Mouse (Mus musculus) liver, adult 2 months (tissue): ENCODE measurements at regions not wholly inside any gene's neighbourhood (a gene's known extent, or its start where the extent isn't known, plus 50 kb on each side); places are given as distances from the start of the nearest gene placed in this dataset.

Experiments
- DNase-seq: peaks from one replicate; pipeline ENCODE4 v3.0.0-alpha.2; 2011; ENCODE audit warnings: low read depth, low spot score; ENCODE audit errors: extremely low read depth
- H3K27ac ChIP-seq: fragments of 200-500 bp; replicated peaks from 2 replicates; pipeline ENCODE4 v1.5.1; 2012; ENCODE audit warnings: low read depth, mild to moderate bottlenecking, control low read depth, inconsistent platforms, low read length; ENCODE audit not compliant: insufficient read depth
- H3K27me3 ChIP-seq: fragments of 200-500 bp; 2 replicates; pipeline ENCODE4 v1.6.1; 2012; ENCODE audit warnings: mild to moderate bottlenecking, moderate library complexity, low read length, inconsistent platforms; ENCODE audit not compliant: control insufficient read depth, insufficient read depth
- H3K36me3 ChIP-seq: fragments of 200-500 bp; 2 replicates; pipeline ENCODE4 v1.6.1; 2012; ENCODE audit warnings: low read length, inconsistent platforms; ENCODE audit not compliant: control insufficient read depth, insufficient read depth
- H3K4me1 ChIP-seq: fragments of 200-500 bp; 2 replicates; pipeline ENCODE4 v1.6.1; 2011; ENCODE audit warnings: low read length; ENCODE audit not compliant: control insufficient read depth, insufficient read depth
- H3K4me3 ChIP-seq: fragments of 200-500 bp; 2 replicates; pipeline ENCODE4 v1.5.1; 2011; ENCODE audit warnings: low read depth, mild to moderate bottlenecking, control low read depth, low read length, moderate library complexity; ENCODE audit not compliant: insufficient read depth
- H3K79me2 ChIP-seq: fragments of 200-500 bp; 2 replicates; pipeline ENCODE4 v1.6.1; 2012; ENCODE audit warnings: inconsistent platforms, mild to moderate bottlenecking, low read length, moderate library complexity; ENCODE audit not compliant: control insufficient read depth, insufficient read depth
- H3K9ac ChIP-seq: fragments of 200-500 bp; 2 replicates; pipeline ENCODE4 v1.6.1; 2012; ENCODE audit warnings: low read depth, mild to moderate bottlenecking, control low read depth, inconsistent platforms, low read length
- CTCF ChIP-seq: fragments of 200-500 bp; IDR thresholded peaks from 2 replicates; pipeline ENCODE4 v1.5.1; 2011; ENCODE audit warnings: low read depth, low read length, control low read depth
- POLR2A ChIP-seq: fragments of 200-500 bp; IDR thresholded peaks from 2 replicates; pipeline ENCODE4 v1.6.1; 2011; ENCODE audit warnings: low read length, control low read depth; ENCODE audit not compliant: insufficient read depth; ENCODE audit errors: extremely low read depth
- WGBS: fragments of 180-500 bp; shearing (Covaris S2); methylation state at CpG from one replicate; pipeline ENCODE4 v1.1.7; 2018; 5-methylcytosine and 5-hydroxymethylcytosine counted together

GRCm38 (mm10) chr16:25549542-25550110 lies 133.9 kb upstream of the Trp63 start:
- Histone ChIP-seq H3K4me1 (peaks cover 1% of the 10 kb centered on the region; the same call in 1 of the 2 replicates), H3K36me3 (no peaks in the 10 kb centered on the region), H3K27ac (no peak overlapping the region), H3K9ac (no peak overlapping the region), H3K27me3 (no peaks in the 10 kb centered on the region), H3K4me3 (no peak overlapping the region), H3K79me2 (no peaks in the 10 kb centered on the region)
- no peak for DNase-seq
- 79% methylated on average over 8 of the region's 8 CpGs for WGBS
- TF ChIP-seq CTCF (no peak), POLR2A (no peak)

GRCm38 (mm10) chr16:25557181-25557580 lies 126.4 kb upstream of the Trp63 start:
- no peaks in the 10 kb centered on the region for H3K36me3 ChIP-seq
- H3K4me3 ChIP-seq: no peak overlapping the region
- H3K27ac ChIP-seq: no peak overlapping the region
- no peaks in the 10 kb centered on the region for H3K4me1 ChIP-seq
- TF ChIP-seq CTCF (no peak), POLR2A (no peak)
- no peaks in the 10 kb centered on the region for H3K79me2 ChIP-seq
- no peak overlapping the region for H3K9ac ChIP-seq
- no peak for DNase-seq
- 74% methylated on average over 3 of the region's 3 CpGs for WGBS
- H3K27me3 ChIP-seq: no peaks in the 10 kb centered on the region

- no peak overlapping the region for H3K9ac ChIP-seq
- H3K27me3 ChIP-seq: no peaks in the 10 kb centered on the region
- no peaks in the 10 kb centered on the region for H3K36me3 ChIP-seq
- no peak overlapping the region for H3K27ac ChIP-seq
- no peak for DNase-seq
- 76% methylated on average over 6 of the region's 6 CpGs for WGBS
- no peak for TF ChIP-seq POLR2A
- no peaks in the 10 kb centered on the region for H3K79me2 ChIP-seq
- H3K4me3 ChIP-seq: no peak overlapping the region
- H3K4me1 ChIP-seq: no peaks in the 10 kb centered on the region
Measured at GRCm38 (mm10) chr16:25580216-25580615, 103.3 kb upstream of the Trp63 start.

- TF ChIP-seq POLR2A (no peak), CTCF (no peak)
- H3K27ac ChIP-seq: no peak overlapping the region
- H3K27me3 ChIP-seq: no peaks in the 10 kb centered on the region
- H3K79me2 ChIP-seq: no peaks in the 10 kb centered on the region
- no peak overlapping the region for H3K4me3 ChIP-seq
- no peaks in the 10 kb centered on the region for H3K36me3 ChIP-seq
- WGBS: 55% methylated on average over 14 of the region's 14 CpGs
- no peak for DNase-seq
- H3K4me1 ChIP-seq: no peaks in the 10 kb centered on the region
- no peak overlapping the region for H3K9ac ChIP-seq
Measured at GRCm38 (mm10) chr16:25584337-25585069, 99.1 kb upstream of the Trp63 start.

GRCm38 (mm10) chr16:25585070-25585454 lies 98.5 kb upstream of the Trp63 start:
- TF ChIP-seq CTCF (no peak), POLR2A (no peak)
- H3K4me3 ChIP-seq: no peak overlapping the region
- no peak overlapping the region for H3K27ac ChIP-seq
- DNase-seq: no peak
- WGBS: 69% methylated on average over 7 of the region's 7 CpGs
- no peak overlapping the region for H3K9ac ChIP-seq
- no peaks in the 10 kb centered on the region for H3K27me3 ChIP-seq
- no peaks in the 10 kb centered on the region for H3K4me1 ChIP-seq
- no peaks in the 10 kb centered on the region for H3K36me3 ChIP-seq
- H3K79me2 ChIP-seq: no peaks in the 10 kb centered on the region

GRCm38 (mm10) chr16:25585953-25586352 lies 97.6 kb upstream of the Trp63 start:
- H3K4me1 ChIP-seq: no peaks in the 10 kb centered on the region

More at GRCm38 (mm10) chr16:25585953-25586352, 97.6 kb upstream of the Trp63 start:
- Histone ChIP-seq H3K27ac (no peak overlapping the region), H3K4me3 (no peak overlapping the region), H3K36me3 (no peaks in the 10 kb centered on the region), H3K79me2 (no peaks in the 10 kb centered on the region), H3K27me3 (no peaks in the 10 kb centered on the region), H3K9ac (no peak overlapping the region)
- WGBS: 81% methylated on average over 3 of the region's 3 CpGs
- DNase-seq: no peak
- TF ChIP-seq POLR2A (no peak), CTCF (no peak)
